ENCODE assay signal across 25 mouse cellular contexts in the genomic region with DNA sequence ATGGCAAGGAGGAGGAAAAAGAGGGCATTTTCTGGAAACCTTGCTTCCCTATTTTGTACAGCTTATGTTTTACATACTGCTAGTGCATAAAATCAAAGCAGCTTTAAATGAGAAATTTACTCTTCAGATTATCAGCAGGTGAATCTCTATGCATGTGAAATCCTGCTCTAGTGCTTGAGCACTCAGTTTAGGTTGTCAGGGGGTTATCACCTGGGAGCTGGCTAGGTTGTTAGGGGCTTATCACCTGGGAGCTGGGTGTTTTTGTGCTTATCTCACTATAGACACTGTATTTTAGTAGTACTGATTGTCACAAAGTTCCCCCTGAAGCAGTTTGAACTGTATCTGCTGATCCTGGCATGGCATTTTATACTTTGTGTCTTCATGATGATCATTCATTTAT.
"Had no signal": no experiment of that assay in that cellular context is flagged by ENCODE, and none has a peak within 500 bp of the region (broad histone marks: within the 10 kb centered on the region; RNA-seq: fewer than 3 reads in every experiment).

No protein-coding gene starts in this region.

- H3K27ac ChIP-seq: embryonic facial prominence, embryonic 10.5 days; embryonic facial prominence, embryonic 12.5 days; embryonic facial prominence, embryonic 13.5 days; embryonic facial prominence, embryonic 15.5 days; forebrain, embryonic 10.5 days; forebrain, embryonic 12.5 days; forebrain, embryonic 13.5 days; forebrain, embryonic 15.5 days; gastrocnemius, adult 2 months; heart, adult 2 months had no signal

- H3K9me3 ChIP-seq: embryonic facial prominence, embryonic 10.5 days; embryonic facial prominence, embryonic 12.5 days; embryonic facial prominence, embryonic 13.5 days; embryonic facial prominence, embryonic 15.5 days; forebrain, embryonic 10.5 days; forebrain, embryonic 12.5 days; forebrain, embryonic 13.5 days; forebrain, embryonic 15.5 days had no signal

- H3K4me1 ChIP-seq: embryonic facial prominence, embryonic 10.5 days; embryonic facial prominence, embryonic 12.5 days; embryonic facial prominence, embryonic 13.5 days; embryonic facial prominence, embryonic 15.5 days; forebrain, embryonic 10.5 days; forebrain, embryonic 12.5 days; forebrain, embryonic 13.5 days; forebrain, embryonic 15.5 days had no signal

- H3K36me3 ChIP-seq: embryonic facial prominence, embryonic 10.5 days; embryonic facial prominence, embryonic 12.5 days; embryonic facial prominence, embryonic 13.5 days; embryonic facial prominence, embryonic 15.5 days; forebrain, embryonic 10.5 days; forebrain, embryonic 12.5 days; forebrain, embryonic 15.5 days had no signal

- DNase-seq: cerebellum, adult 9-10 months; cerebellum, adult 9-11 months; cerebellum, postnatal 10 days; cerebellum, postnatal 14 days; cerebellum, postnatal 25 days; cerebellum, postnatal 36 days; embryo, embryonic 11 days; forebrain, postnatal 0 days; gastrocnemius, adult 2 months; gastrocnemius, postnatal 10 days; gastrocnemius, postnatal 14 days; gastrocnemius, postnatal 25 days; gastrocnemius, postnatal 36 days; heart, adult 11 months; heart, adult 18-20 months; heart, adult 2 months had no signal

- H3K9ac ChIP-seq: embryonic facial prominence, embryonic 12.5 days; embryonic facial prominence, embryonic 13.5 days; embryonic facial prominence, embryonic 15.5 days; forebrain, embryonic 12.5 days; forebrain, embryonic 13.5 days; forebrain, embryonic 15.5 days; forebrain, postnatal 0 days had no signal

- H3K27me3 ChIP-seq: embryonic facial prominence, embryonic 12.5 days; embryonic facial prominence, embryonic 13.5 days; embryonic facial prominence, embryonic 15.5 days; forebrain, embryonic 12.5 days; forebrain, embryonic 13.5 days; forebrain, embryonic 15.5 days had no signal

- H3K4me3 ChIP-seq: embryonic facial prominence, embryonic 10.5 days; embryonic facial prominence, embryonic 12.5 days; embryonic facial prominence, embryonic 13.5 days; embryonic facial prominence, embryonic 15.5 days; erythroblast, embryonic 14.5 days; forebrain, embryonic 10.5 days; forebrain, embryonic 12.5 days; forebrain, embryonic 13.5 days; forebrain, embryonic 15.5 days; gastrocnemius, adult 2 months; heart, adult 2 months had no signal
